ENCODE assay signal across 8 mouse cellular contexts in the genomic region with DNA sequence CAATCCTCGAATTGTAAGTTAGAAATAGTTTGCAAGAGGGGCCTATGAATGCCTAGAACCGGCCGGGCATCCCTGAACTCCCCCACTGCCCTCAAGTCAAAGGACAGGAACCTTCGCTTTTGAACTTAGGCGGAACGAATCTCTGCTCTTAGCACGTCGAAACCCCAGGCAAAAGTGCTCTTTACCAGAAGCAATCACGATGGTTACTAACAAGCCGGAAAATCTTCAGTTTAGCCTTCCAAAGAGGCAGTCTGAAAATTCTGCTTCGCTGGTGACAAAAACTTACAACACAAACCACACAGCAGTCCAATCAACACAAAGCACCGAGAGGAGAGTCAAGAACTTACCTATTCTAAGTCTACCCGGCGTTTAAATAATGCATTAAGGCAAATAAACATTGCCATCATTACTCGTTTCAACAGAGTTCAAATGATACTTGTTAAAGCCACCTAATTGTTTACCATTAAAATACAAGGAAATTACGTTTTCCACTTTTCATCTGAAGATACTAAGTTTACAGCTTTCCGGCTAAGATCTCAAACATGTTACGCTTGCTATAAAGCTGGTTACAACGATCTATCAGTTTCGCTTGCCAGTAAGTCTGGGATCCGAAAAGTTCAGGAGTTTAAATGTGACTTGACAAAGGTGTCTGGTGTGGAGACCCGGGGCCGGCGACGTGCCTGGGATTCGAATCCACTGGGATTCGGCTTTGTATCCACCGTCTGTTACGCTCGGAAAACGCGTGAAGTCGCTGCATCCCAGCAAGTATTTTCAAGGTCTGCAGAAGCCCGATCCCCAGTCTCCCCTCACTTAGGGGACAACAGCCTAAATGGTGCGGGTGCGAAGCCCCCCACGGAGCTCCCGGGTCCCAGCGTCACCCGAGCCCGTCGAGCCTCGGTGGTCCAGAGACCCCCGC. TPM values are rescaled to one million over a fixed set of nuclear protein-coding genes. Genes with fewer than 3 reads are reported as not detected.
DNase-seq lines count a peak whose midpoint lies in the region; ATAC-seq and TF ChIP-seq lines count a peak whose summit lies in the region.

No protein-coding gene starts in this region.

- WGBS in forebrain, embryonic 10.5 days: under 1% methylated on average over 44 of the region's 44 CpGs
- 2% methylated on average over 44 of the region's 44 CpGs for WGBS in heart, postnatal 0 days
- WGBS in liver, embryonic 16.5 days (ENCODE audit: insufficient replicate concordance): 2% methylated on average over 44 of the region's 44 CpGs

- TF ChIP-seq CTCF in heart, postnatal 0 days (IDR thresholded peaks at IDR 0.05; ENCODE audit: low read depth): peak; percentile 33

- H3K4me2 ChIP-seq in heart, postnatal 0 days (ENCODE audit: low read depth, low read length): peak overlapping the region; percentile 98
- H3K4me2 ChIP-seq in liver, embryonic 16.5 days (ENCODE audit: low read depth, low read length): peak overlapping the region; percentile 78

- peaks cover 28% of the 10 kb centered on the region for H3K4me1 ChIP-seq in forebrain, embryonic 10.5 days
- peaks cover 6% of the 10 kb centered on the region; the same call in 1 of the 2 replicates for H3K4me1 ChIP-seq in heart, postnatal 0 days (ENCODE audit: control insufficient read depth, insufficient read depth)
- peaks cover 36% of the 10 kb centered on the region for H3K4me1 ChIP-seq in liver, embryonic 16.5 days (ENCODE audit: control insufficient read depth, low read depth, low read length)

- H3K27me3 ChIP-seq in forebrain, embryonic 10.5 days (ENCODE audit: poor library complexity, severe bottlenecking): no peaks in the 10 kb centered on the region
- no peaks in the 10 kb centered on the region for H3K27me3 ChIP-seq in heart, postnatal 0 days (ENCODE audit: control insufficient read depth, insufficient read depth, low read length)
- H3K27me3 ChIP-seq in liver, embryonic 16.5 days (ENCODE audit: control insufficient read depth, insufficient read depth, low read depth, low read length): no peaks in the 10 kb centered on the region

- ATAC-seq in heart, postnatal 0 days (ENCODE audit: insufficient read depth, low read depth): peak; percentile 39
- peak; percentile 0; the same call in 1 of the 2 replicates for ATAC-seq in liver, embryonic 16.5 days (ENCODE audit: low read depth)
- ATAC-seq in activated CD4-positive, CD25-positive, alpha-beta regulatory T cell, adult 4 months: no peak

- H3K9me3 ChIP-seq in forebrain, embryonic 10.5 days: 0 out of 2 replicates have a peak, but pooled peaks cover 4% of the 10 kb centered on the region
- H3K9me3 ChIP-seq in heart, postnatal 0 days (replicated peaks; ENCODE audit: control insufficient read depth, low read length): 0 out of 2 replicates have a peak, but pooled peaks cover 3% of the 10 kb centered on the region
- 0 out of 2 replicates have a peak, but pooled peaks cover 2% of the 10 kb centered on the region for H3K9me3 ChIP-seq in liver, embryonic 16.5 days (replicated peaks; ENCODE audit: control insufficient read depth, low read length)

- H3K27ac ChIP-seq in forebrain, embryonic 10.5 days: peak overlapping the region; percentile 99
- H3K27ac ChIP-seq in heart, postnatal 0 days (ENCODE audit: low read depth): peak overlapping the region; percentile 83; the same call in 1 of the 2 replicates
- H3K27ac ChIP-seq in liver, embryonic 16.5 days (ENCODE audit: low read length): peak overlapping the region; percentile 88

- peak overlapping the region; percentile 89 for H3K4me3 ChIP-seq in forebrain, embryonic 10.5 days
- peak overlapping the region; percentile 90 for H3K4me3 ChIP-seq in heart, postnatal 0 days (ENCODE audit: low read depth, low read length)
- H3K4me3 ChIP-seq in liver, embryonic 16.5 days (ENCODE audit: low read depth, low read length): peak overlapping the region; percentile 93

- no peak for TF ChIP-seq EP300 in heart, postnatal 0 days (IDR thresholded peaks at IDR 0.05; ENCODE audit: low read depth)

- peak; percentile 55 for DNase-seq in ES-CJ7 (ENCODE audit: low read depth, low spot score)
- DNase-seq in adrenal gland, postnatal 25 days: peak; percentile 32
- DNase-seq in forebrain, embryonic 10.5 days (ENCODE audit: extremely low spot score, low spot score): peak; percentile 70
- DNase-seq in heart, postnatal 0 days (ENCODE audit: low spot score): peak; percentile 51
- peak; percentile 35 to 61 for DNase-seq in kidney, postnatal 36 days
- DNase-seq in ovary, postnatal 14 days (ENCODE audit: low spot score): peak; percentile 39

- peaks cover 16% of the 10 kb centered on the region for H3K36me3 ChIP-seq in forebrain, embryonic 10.5 days (replicated peaks)
- no peaks in the 10 kb centered on the region for H3K36me3 ChIP-seq in heart, postnatal 0 days (replicated peaks; ENCODE audit: control insufficient read depth, insufficient read depth, low read length)
- no peaks in the 10 kb centered on the region for H3K36me3 ChIP-seq in liver, embryonic 16.5 days (ENCODE audit: control insufficient read depth, insufficient read depth)

- peak overlapping the region; percentile 84 for H3K9ac ChIP-seq in heart, postnatal 0 days (replicated peaks; ENCODE audit: low read depth, low read length)
- H3K9ac ChIP-seq in liver, embryonic 16.5 days (ENCODE audit: low read depth, low read length): peak overlapping the region; percentile 99

RNA-seq across cellular contexts. Expression of a gene that starts 0.8 kb away (rescaled TPM):
- 3.9 and 5.3 TPM in 2 replicates for total RNA-seq in adrenal gland, postnatal 25 days (2021)
- 103 and 104 TPM in 2 replicates for polyA plus RNA-seq in forebrain, embryonic 10.5 days (2016; fragmentation: Nextera tagmentation; extraction: Ambion mirVana)
- total RNA-seq in heart, postnatal 0 days (2014; rRNA removed; ENCODE audit: low replicate concordance): 8.7 and 15.8 TPM in 2 replicates
- polyA plus RNA-seq in heart, postnatal 0 days (2015; fragmentation: Nextera tagmentation; extraction: Ambion mirVana): 9.6 and 10.3 TPM in 2 replicates
- 42.2 and 44.3 TPM in 2 replicates for polyA plus RNA-seq in liver, embryonic 16.5 days (2015; fragmentation: Nextera tagmentation; extraction: Ambion mirVana)
- polyA plus RNA-seq in activated CD4-positive, CD25-positive, alpha-beta regulatory T cell, adult 4 months (2017; shearing (Covaris generic)): 1 to 10 TPM; 4.3 to 5.5 TPM

RNA-seq across cellular contexts. Expression of a gene that starts 18.1 kb away (rescaled TPM):
- not detected in 2 replicates for total RNA-seq in adrenal gland, postnatal 25 days (2021)
- polyA plus RNA-seq in forebrain, embryonic 10.5 days (2016; fragmentation: Nextera tagmentation; extraction: Ambion mirVana): not detected in 2 replicates
- not detected in 2 replicates for total RNA-seq in heart, postnatal 0 days (2014; rRNA removed; ENCODE audit: low replicate concordance)
- polyA plus RNA-seq in heart, postnatal 0 days (2015; fragmentation: Nextera tagmentation; extraction: Ambion mirVana): 0.05 TPM in 1 of 2 replicates, not detected in the other
- polyA plus RNA-seq in liver, embryonic 16.5 days (2015; fragmentation: Nextera tagmentation; extraction: Ambion mirVana): 0.51 and 0.75 TPM in 2 replicates
- not detected for polyA plus RNA-seq in activated CD4-positive, CD25-positive, alpha-beta regulatory T cell, adult 4 months (2017; shearing (Covaris generic))
